Mouse (Mus musculus): ENCODE measurements around the gene 4930522L14Rik.
"Not testable (repeated sequence)": the region's sequence is repeated elsewhere in the genome, so short reads cannot be mapped to it uniquely, and the experiment has no call there.

DNA sequence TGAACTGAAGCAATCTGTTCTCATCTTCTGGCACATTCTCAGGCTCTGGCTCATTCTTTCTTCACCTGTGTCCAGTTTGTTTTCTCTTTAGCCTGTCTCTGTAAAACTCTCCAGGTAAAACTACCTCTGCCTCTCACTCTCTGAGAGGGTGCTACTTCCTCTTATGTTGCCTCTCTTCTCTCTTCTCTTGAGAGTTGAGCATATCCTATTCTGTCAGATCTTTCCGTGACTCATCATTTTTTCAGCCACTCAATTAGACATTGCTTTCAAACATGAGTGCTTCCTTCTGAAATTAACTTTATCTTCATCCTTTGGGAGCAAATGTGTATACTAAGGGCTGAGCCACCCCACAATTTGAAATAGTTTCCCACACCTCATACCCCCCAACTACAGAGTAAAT is 6.6 kb downstream of the 4930522L14Rik start:
- not testable (repeated sequence) for TF ChIP-seq POLR2A, CTCF (IDR thresholded peaks at IDR 0.05; ENCODE audit: insufficient read depth, low read depth, low read length)

Measured in olfactory bulb, adult 2 months (tissue).